Mouse (Mus musculus): ENCODE measurements at regions not wholly inside any gene's neighbourhood (a gene's known extent, or its start where the extent isn't known, plus 50 kb on each side); places are given as distances from the start of the nearest gene placed in this dataset.

- WGBS: 67% methylated on average over 1 of the region's 1 CpGs
These were observed 90.7 kb upstream of the Zic1 start for GRCm38 (mm10) chr9:91456253-91456823.

GRCm38 (mm10) chr9:91439106-91439505, 73.5 kb upstream of the Zic1 start:
- 72% methylated on average over 4 of the region's 4 CpGs for WGBS
- H3K9me3 ChIP-seq (ENCODE audit: low read length): no peaks in the 10 kb centered on the region
- TF ChIP-seq EP300 (IDR thresholded peaks at IDR 0.05) (no peak), CTCF (IDR thresholded peaks at IDR 0.05) (no peak)
- H3K4me3 ChIP-seq (ENCODE audit: low read depth, low read length): no peak overlapping the region
- no peak overlapping the region for H3K27ac ChIP-seq (ENCODE audit: low read length)
- no peaks in the 10 kb centered on the region for H3K27me3 ChIP-seq (replicated peaks; ENCODE audit: insufficient read depth, low read length)
- no peak overlapping the region for H3K9ac ChIP-seq (replicated peaks; ENCODE audit: low read depth)
- ATAC-seq (no peak), DNase-seq (ENCODE audit: low spot score) (no peak)
- H3K36me3 ChIP-seq (ENCODE audit: insufficient read depth, low read length): no peaks in the 10 kb centered on the region
- no peaks in the 10 kb centered on the region for H3K4me1 ChIP-seq (ENCODE audit: insufficient read depth, low read depth, low read length)
- H3K4me2 ChIP-seq (replicated peaks; ENCODE audit: low read depth, low read length): no peak overlapping the region

More at GRCm38 (mm10) chr9:91456253-91456823, 90.7 kb upstream of the Zic1 start:
- no peak overlapping the region for H3K27ac ChIP-seq (ENCODE audit: low read length)
- H3K36me3 ChIP-seq (ENCODE audit: insufficient read depth, low read length): no peaks in the 10 kb centered on the region
- H3K9me3 ChIP-seq (ENCODE audit: low read length): no peaks in the 10 kb centered on the region
- H3K27me3 ChIP-seq (replicated peaks; ENCODE audit: insufficient read depth, low read length): no peaks in the 10 kb centered on the region
- H3K9ac ChIP-seq (replicated peaks; ENCODE audit: low read depth): no peak overlapping the region
- no peak overlapping the region for H3K4me3 ChIP-seq (ENCODE audit: low read depth, low read length)
- no peak for TF ChIP-seq CTCF (IDR thresholded peaks at IDR 0.05)
- TF ChIP-seq EP300 (IDR thresholded peaks at IDR 0.05): no peak
- no peak for DNase-seq (ENCODE audit: low spot score)
- H3K4me1 ChIP-seq (ENCODE audit: insufficient read depth, low read depth, low read length): no peaks in the 10 kb centered on the region
- no peak overlapping the region for H3K4me2 ChIP-seq (replicated peaks; ENCODE audit: low read depth, low read length)
- ATAC-seq: no peak

Measured in lung, postnatal 0 days (tissue).